Mouse (Mus musculus) C2C12 (cell line): ENCODE measurements around the gene Nup88.

Experiments
- CEBPB ChIP-seq: IDR thresholded peaks from one replicate; pipeline ENCODE4 v1.6.1; 2011; ENCODE audit warnings: low read depth, mild to moderate bottlenecking, control low read depth, moderate library complexity
- CTCF ChIP-seq: IDR thresholded peaks from one replicate; pipeline ENCODE4 v1.5.1; 2011; ENCODE audit not compliant: control insufficient read depth, insufficient read depth, insufficient read length
- FOSL1 ChIP-seq: IDR thresholded peaks from one replicate; pipeline ENCODE4 v1.8.0; 2011; ENCODE audit warnings: mild to moderate bottlenecking, low read length; ENCODE audit not compliant: poor library complexity, insufficient read depth, severe bottlenecking
- MAX ChIP-seq: IDR thresholded peaks from one replicate; pipeline ENCODE4 v1.6.1; 2011; ENCODE audit warnings: mild to moderate bottlenecking, control low read depth
- MYOD1 ChIP-seq: IDR thresholded peaks from one replicate; pipeline ENCODE4 v1.6.1; 2011; ENCODE audit warnings: low read depth; ENCODE audit not compliant: control insufficient read depth, insufficient read length
- MYOG ChIP-seq: IDR thresholded peaks from one replicate; pipeline ENCODE4 v1.6.1; 2011; ENCODE audit not compliant: control insufficient read depth, insufficient read length; ENCODE audit errors: extremely low read depth

GRCm38 (mm10) chr11:70919524-70919923 lies 50.2 kb downstream of the Nup88 start:
- TF ChIP-seq CTCF = no peak
- no peak for TF ChIP-seq MYOG
- no peak for TF ChIP-seq MYOD1
- TF ChIP-seq CEBPB = no peak
- no peak for TF ChIP-seq MAX
- no peak for TF ChIP-seq FOSL1
